Mouse (Mus musculus) forebrain, embryonic 11.5 days (tissue): ENCODE results near the gene Clip3. TPM values are rescaled to one million over a fixed set of nuclear protein-coding genes. Genes with fewer than 3 reads are reported as not detected.

ENCODE experiments used
- ATAC-seq: fragments of 200-750 bp; cut with Nextera tagmentation; replicated peaks from 2 replicates; pipeline ENCODE4 v1.8.0; 2017; ENCODE audit warnings: moderate TSS enrichment; ENCODE audit not compliant: low FRiP score
- DNase-seq: peaks from one replicate; pipeline ENCODE4 v3.0.0-alpha.2; 2017; ENCODE audit warnings: low spot score
- H3K27ac ChIP-seq: fragments of 300-500 bp; sonication (generic); 2 replicates; pipeline ENCODE4 v1.5.1; 2014; ENCODE audit warnings: low read depth, low read length
- H3K27me3 ChIP-seq: fragments of 300-500 bp; sonication (generic); 2 replicates; pipeline ENCODE4 v1.6.1; 2014; ENCODE audit warnings: mild to moderate bottlenecking, low read length, mixed read lengths; ENCODE audit not compliant: control insufficient read depth, insufficient read depth
- H3K36me3 ChIP-seq: fragments of 300-500 bp; sonication (generic); 2 replicates; pipeline ENCODE4 v1.6.1; 2014; ENCODE audit warnings: mild to moderate bottlenecking, low read length, moderate library complexity, mixed read lengths; ENCODE audit not compliant: control insufficient read depth, insufficient read depth
- H3K4me1 ChIP-seq: fragments of 300-500 bp; sonication (generic); replicated peaks from 2 replicates; pipeline ENCODE4 v1.6.1; 2014; ENCODE audit warnings: low read length, mixed read lengths; ENCODE audit not compliant: control insufficient read depth, insufficient read depth
- H3K4me2 ChIP-seq: fragments of 300-500 bp; sonication (generic); 2 replicates; pipeline ENCODE4 v1.6.1; 2014; ENCODE audit warnings: low read depth, mild to moderate bottlenecking, low read length, moderate library complexity, mixed read lengths; ENCODE audit not compliant: severe bottlenecking
- H3K4me3 ChIP-seq: fragments of 300-500 bp; sonication (generic); 2 replicates; pipeline ENCODE4 v1.5.1; 2014; ENCODE audit warnings: low read depth, low read length
- H3K9ac ChIP-seq: fragments of 300-500 bp; sonication (generic); 2 replicates; pipeline ENCODE4 v1.6.1; 2014; ENCODE audit warnings: low read length
- H3K9me3 ChIP-seq: fragments of 300-500 bp; sonication (generic); 2 replicates; pipeline ENCODE4 v1.6.1; 2016; ENCODE audit warnings: low read length, mixed read lengths; ENCODE audit not compliant: control insufficient read depth
- WGBS: fragments of 180-500 bp; shearing (Covaris S2); extraction: QIAGEN DNeasy Blood & Tissue Kit; methylation state at CpG from one replicate; pipeline ENCODE4 v1.1.7; 2014; 5-methylcytosine and 5-hydroxymethylcytosine counted together
- polyA plus RNA-seq: library from polyadenylated mRNA; unstranded; fragments of >200 nt; fragmentation: Nextera tagmentation; extraction: Ambion mirVana; gene quantifications from 2 replicates; pipeline ENCODE4 v1.2.1, GENCODE M21; 2014

Clip3 gene
- polyA plus RNA-seq, 1 experiment from 2014 or later, result 98.8 TPM

DNA sequence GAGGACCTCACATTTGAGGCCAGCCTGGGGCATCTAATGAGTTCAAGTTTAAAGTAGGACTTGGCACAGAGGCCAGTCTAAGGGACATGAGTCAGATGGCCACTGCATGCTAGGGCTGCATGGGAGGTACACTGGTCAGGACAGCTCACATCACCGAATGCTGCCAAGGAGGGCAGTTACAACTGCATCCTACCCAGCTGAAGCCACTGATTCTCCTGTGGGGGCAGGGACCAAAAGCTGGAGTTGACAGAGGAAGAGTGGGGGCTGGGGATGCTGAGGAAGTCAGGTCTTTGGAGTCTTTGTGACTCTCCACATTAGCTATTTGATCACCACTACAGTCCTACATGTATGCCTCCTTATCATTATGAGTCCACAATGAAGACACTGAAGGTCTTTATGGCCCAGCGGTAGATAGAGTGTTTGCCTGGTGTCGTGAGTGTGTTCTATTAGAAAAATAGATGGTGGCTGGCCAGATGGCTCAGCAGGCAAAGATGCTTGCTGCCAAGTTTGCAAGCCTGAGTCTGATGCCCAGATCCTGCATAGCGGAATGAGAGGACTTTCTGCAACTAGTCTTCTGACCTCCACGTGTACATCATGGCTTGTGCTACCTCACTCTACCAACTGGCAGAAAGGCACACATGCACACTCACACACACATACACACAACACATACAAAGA is 48.0 kb downstream of the Clip3 start:
- Histone ChIP-seq H3K4me3 (no peak overlapping the region), H3K9me3 (no peaks in the 10 kb centered on the region), H3K27ac (no peak overlapping the region), H3K9ac (no peak overlapping the region), H3K27me3 (0 out of 2 replicates have a peak, but pooled peaks cover 5% of the 10 kb centered on the region), H3K36me3 (no peaks in the 10 kb centered on the region), H3K4me2 (no peak overlapping the region), H3K4me1 (no peaks in the 10 kb centered on the region)
- WGBS, result 71% methylated on average over 5 of the region's 5 CpGs
- DNase-seq (no peak), ATAC-seq (no peak)

DNA sequence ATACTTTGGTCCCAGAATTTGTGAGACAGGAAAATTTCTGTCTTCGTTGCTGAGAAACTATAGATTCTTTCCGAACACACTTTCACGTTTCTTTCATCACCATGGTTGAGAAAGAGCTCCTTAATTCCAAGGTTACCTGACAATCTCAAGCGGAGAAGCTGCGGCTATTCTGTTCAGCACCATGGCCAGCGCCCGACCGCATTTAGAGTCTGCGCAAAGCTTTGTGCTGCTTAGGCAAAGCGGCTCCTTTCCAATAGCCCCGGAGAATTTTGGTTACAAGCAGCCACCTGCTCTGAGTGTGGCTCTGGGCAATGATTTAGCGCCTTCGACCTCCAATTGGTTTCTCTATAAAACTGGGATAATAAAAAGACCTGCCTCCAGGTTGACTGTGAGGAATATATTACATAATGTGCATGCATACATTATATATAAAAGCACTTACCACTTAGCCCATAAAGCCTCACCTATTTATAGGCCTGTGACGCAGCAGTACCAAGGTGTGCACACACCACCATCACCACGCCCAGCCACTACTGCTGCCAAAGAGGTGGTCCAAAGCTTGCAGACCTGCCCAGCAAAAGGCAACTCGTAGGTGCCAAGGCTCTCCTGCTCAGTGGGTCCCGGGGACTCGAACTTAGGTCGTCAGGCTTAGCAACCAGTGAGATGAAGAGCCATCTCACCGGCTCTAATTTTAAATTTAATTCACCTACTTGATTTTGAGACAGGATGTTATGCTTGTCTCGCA is 55.3 kb downstream of the Clip3 start:
- Histone ChIP-seq H3K4me2 (no peak overlapping the region), H3K4me1 (no peaks in the 10 kb centered on the region), H3K9me3 (no peaks in the 10 kb centered on the region), H3K9ac (no peak overlapping the region), H3K4me3 (no peak overlapping the region), H3K36me3 (no peaks in the 10 kb centered on the region), H3K27ac (no peak overlapping the region), H3K27me3 (peaks cover 8% of the 10 kb centered on the region)
- no peak for ATAC-seq
- 29% methylated on average over 21 of the region's 21 CpGs for WGBS
- DNase-seq, result peak; percentile 86

GRCm38 (mm10) chr7:30347828-30348227 is 56.3 kb downstream of the Clip3 start:
- 2% methylated on average over 30 of the region's 30 CpGs for WGBS

DNA sequence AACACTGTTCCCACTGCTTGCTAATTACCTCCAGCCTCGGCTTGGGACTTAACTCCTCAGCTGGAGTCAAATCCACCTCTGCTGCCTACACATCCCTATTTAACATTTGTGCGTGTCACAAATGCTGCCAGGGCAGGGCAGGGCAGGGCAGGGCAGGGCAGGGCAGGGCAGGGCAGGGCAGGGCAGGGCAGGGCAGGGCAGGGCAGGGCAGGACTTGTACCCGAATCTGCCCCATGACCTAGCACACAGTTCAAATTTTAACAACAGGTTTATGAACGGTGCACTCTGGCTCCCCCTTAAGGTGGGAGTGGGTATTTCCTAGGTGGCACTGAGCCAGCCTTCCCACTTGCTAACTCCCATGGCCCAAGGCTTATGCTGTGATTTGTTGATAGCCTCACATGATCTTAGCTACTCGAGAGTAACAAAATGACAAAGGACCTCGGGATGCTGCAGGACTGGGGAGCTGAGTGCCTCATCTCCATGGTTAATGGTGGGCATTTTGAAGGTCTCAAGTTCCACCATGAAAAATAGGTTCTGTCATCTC is 61.8 kb downstream of the Clip3 start:
- DNase-seq, result peak; percentile 81
- ATAC-seq, result no peak
- Histone ChIP-seq H3K9me3 (no peaks in the 10 kb centered on the region), H3K4me2 (no peak overlapping the region), H3K4me3 (no peak overlapping the region), H3K36me3 (no peaks in the 10 kb centered on the region; the same call in 1 of the 2 replicates), H3K4me1 (no peaks in the 10 kb centered on the region), H3K27ac (no peak overlapping the region), H3K27me3 (no peaks in the 10 kb centered on the region), H3K9ac (no peak overlapping the region)
- WGBS, result 16% methylated on average over 6 of the region's 6 CpGs

More at GRCm38 (mm10) chr7:30347828-30348227, 56.3 kb downstream of the Clip3 start:
- Histone ChIP-seq H3K27me3 (peaks cover 8% of the 10 kb centered on the region), H3K36me3 (no peaks in the 10 kb centered on the region), H3K4me1 (no peaks in the 10 kb centered on the region), H3K9ac (no peak overlapping the region), H3K4me3 (no peak overlapping the region), H3K4me2 (0 out of 2 replicates have a peak overlapping the region, but pooled peaks have one; percentile 27), H3K9me3 (no peaks in the 10 kb centered on the region), H3K27ac (no peak overlapping the region)
- DNase-seq (peak; percentile 89), ATAC-seq (no peak; the same call in 1 of the 2 replicates)

DNA sequence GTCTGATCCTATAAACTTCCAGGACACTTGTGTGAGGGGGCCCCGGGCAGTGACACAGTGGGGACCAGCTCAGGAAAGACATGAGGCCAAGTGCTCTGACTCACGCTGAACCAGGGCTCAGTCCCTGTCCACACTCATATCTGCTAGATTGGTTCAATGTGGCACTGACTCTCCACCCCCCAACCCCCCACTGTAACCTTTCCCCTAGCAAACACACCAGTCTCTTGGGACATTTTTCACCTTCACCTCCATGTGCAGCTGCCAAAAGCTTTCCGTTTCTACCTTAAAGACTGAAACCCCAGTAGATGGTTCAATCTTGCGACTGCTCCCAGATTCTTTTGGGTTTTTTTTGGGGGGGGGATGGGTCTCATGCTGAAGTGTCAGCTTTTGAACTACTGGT is 62.5 kb downstream of the Clip3 start:
- no peak for ATAC-seq

More for the DNA sequence above, 62.5 kb downstream of the Clip3 start:
- WGBS, result 80% methylated on average over 4 of the region's 4 CpGs
- Histone ChIP-seq H3K4me3 (no peak overlapping the region), H3K27ac (no peak overlapping the region), H3K9ac (no peak overlapping the region), H3K9me3 (no peaks in the 10 kb centered on the region), H3K27me3 (no peaks in the 10 kb centered on the region), H3K36me3 (no peaks in the 10 kb centered on the region; the same call in 1 of the 2 replicates), H3K4me1 (no peaks in the 10 kb centered on the region), H3K4me2 (no peak overlapping the region)
- no peak for DNase-seq

Other genes starting within 250 kb of the Clip3 start
- gene Zfp14, start 240.3 kb upstream of the Clip3 start, polyA plus RNA-seq, result 5.6 and 6.2 TPM in 2 replicates
- 6.6 and 7.5 TPM in 2 replicates for gene Zfp82, start 218.8 kb upstream of the Clip3 start, polyA plus RNA-seq
- 1.9 and 2.9 TPM in 2 replicates for gene Gm26920, start 201.3 kb upstream of the Clip3 start, polyA plus RNA-seq
- 12.8 and 13.8 TPM in 2 replicates for gene Zfp566, start 201.2 kb upstream of the Clip3 start, polyA plus RNA-seq
- 121 and 124 TPM in 2 replicates for gene Zfp260, start 197.0 kb upstream of the Clip3 start, polyA plus RNA-seq
- gene Zfp382, start 169.8 kb upstream of the Clip3 start, polyA plus RNA-seq, result 12.6 and 15.3 TPM in 2 replicates
- 14.0 and 15.5 TPM in 2 replicates for gene Zfp146, start 122.0 kb upstream of the Clip3 start, polyA plus RNA-seq
- 3.5 and 3.9 TPM in 2 replicates for gene Cox7a1, start 107.6 kb upstream of the Clip3 start, polyA plus RNA-seq
- gene Capns1, start 92.9 kb upstream of the Clip3 start, polyA plus RNA-seq, result 39.7 and 47.7 TPM in 2 replicates
- 166 and 167 TPM in 2 replicates for gene Polr2i, start 59.8 kb upstream of the Clip3 start, polyA plus RNA-seq
- gene Tbcb, start 59.5 kb upstream of the Clip3 start, polyA plus RNA-seq, result 235 and 270 TPM in 2 replicates
- gene Ovol3, start 56.0 kb upstream of the Clip3 start, polyA plus RNA-seq, result not detected in 2 replicates
- 0.13 and 0.56 TPM in 2 replicates for gene Thap8, start 11.6 kb upstream of the Clip3 start, polyA plus RNA-seq
- 21.7 and 26.4 TPM in 2 replicates for gene Wdr62, start 11.3 kb upstream of the Clip3 start, polyA plus RNA-seq
- gene Alkbh6, start 17.0 kb downstream of the Clip3 start, polyA plus RNA-seq, result 71.3 and 83.8 TPM in 2 replicates
- gene Syne4, start 23.1 kb downstream of the Clip3 start, polyA plus RNA-seq, result 29.2 and 30.2 TPM in 2 replicates
- gene E130208F15Rik, start 30.0 kb downstream of the Clip3 start, polyA plus RNA-seq, result not detected in 2 replicates
- 21.8 and 23.5 TPM in 2 replicates for gene Sdhaf1, start 32.2 kb downstream of the Clip3 start, polyA plus RNA-seq
- 7.2 TPM in 2 replicates for gene Lrfn3, start 71.0 kb downstream of the Clip3 start, polyA plus RNA-seq
- gene Tyrobp, start 122.0 kb downstream of the Clip3 start, polyA plus RNA-seq, result 9.6 and 15.2 TPM in 2 replicates
- gene Hcst, start 128.1 kb downstream of the Clip3 start, polyA plus RNA-seq, result 1.0 TPM in 1 of 2 replicates, not detected in the other
- gene Nfkbid, start 130.0 kb downstream of the Clip3 start, polyA plus RNA-seq, result 1.3 and 1.6 TPM in 2 replicates
- 99.2 and 108 TPM in 2 replicates for gene Aplp1, start 153.8 kb downstream of the Clip3 start, polyA plus RNA-seq
- 0.55 and 0.61 TPM in 2 replicates for gene Kirrel2, start 166.0 kb downstream of the Clip3 start, polyA plus RNA-seq
- gene Nphs1, start 166.6 kb downstream of the Clip3 start, polyA plus RNA-seq, result 0.21 and 0.24 TPM in 2 replicates
- not detected in 2 replicates for gene Prodh2, start 201.9 kb downstream of the Clip3 start, polyA plus RNA-seq
- gene Arhgap33, start 243.3 kb downstream of the Clip3 start, polyA plus RNA-seq, result 66.0 and 72.7 TPM in 2 replicates